33 mouse cellular contexts compared by ENCODE assay signal in the genomic region with DNA sequence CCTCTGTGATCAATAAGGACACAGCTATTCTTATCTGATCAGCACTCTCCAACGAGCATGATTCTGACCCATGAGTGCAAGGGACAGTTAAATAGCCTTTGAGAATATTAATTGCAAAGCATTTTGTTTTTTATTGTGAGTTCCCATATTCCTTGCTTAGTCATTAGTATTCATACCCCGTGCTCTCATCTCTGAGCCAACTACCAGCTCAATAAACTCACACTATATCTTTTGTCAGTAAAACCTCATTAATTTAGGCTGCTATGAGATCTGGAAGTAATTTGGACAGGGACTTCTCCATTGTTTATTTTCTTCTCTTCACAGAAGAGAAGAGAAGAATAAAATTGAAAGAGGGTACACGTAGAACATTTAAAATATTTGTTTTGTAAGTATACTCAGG. TPM values are rescaled to one million over a fixed set of nuclear protein-coding genes. Genes with fewer than 3 reads are reported as not detected.
"Had no signal": no experiment of that assay in that cellular context is flagged by ENCODE, and none has a peak within 500 bp of the region (broad histone marks: within the 10 kb centered on the region; RNA-seq: fewer than 3 reads in every experiment).

No protein-coding gene starts in this region.

- H3K4me3 ChIP-seq: layer of hippocampus, adult 2 months; left cerebral cortex, adult 2 months; liver, embryonic 13.5 days; myocyte; neural tube, embryonic 13.5 days had no signal

- DNase-seq: kidney, postnatal 25 days; layer of hippocampus, postnatal 36 days; liver, embryonic 13.5 days; lung, adult 2 months; lung, postnatal 14 days; lung, postnatal 4 days; midbrain, embryonic 14.5 days; right cerebral cortex, adult 18-20 months; right cerebral cortex, postnatal 14 days; right cerebral cortex, postnatal 4 days; thymus, adult 2 months; thymus, postnatal 14 days; thymus, postnatal 4 days had no signal

- H3K27ac ChIP-seq: kidney, postnatal 0 days; layer of hippocampus, adult 2 months; left cerebral cortex, adult 2 months; liver, embryonic 13.5 days; neural tube, embryonic 13.5 days; stomach, postnatal 0 days had no signal

- H3K9ac ChIP-seq: liver, embryonic 13.5 days; neural tube, embryonic 13.5 days had no signal

- H3K4me1 ChIP-seq: liver, embryonic 13.5 days; neural tube, embryonic 13.5 days had no signal

- H3K36me3 ChIP-seq: liver, embryonic 13.5 days; neural tube, embryonic 13.5 days had no signal

- H3K27me3 ChIP-seq: liver, embryonic 13.5 days; neural tube, embryonic 13.5 days had no signal

- H3K9me3 ChIP-seq: liver, embryonic 13.5 days had no signal

- H3K4me2 ChIP-seq: liver, embryonic 13.5 days; midbrain, embryonic 11.5 days; neural tube, embryonic 13.5 days had no signal

RNA-seq across cellular contexts. Expression of gene Nox3, which starts 12.4 kb away (rescaled TPM):
- total RNA-seq: layer of hippocampus, adult 2 months; layer of hippocampus, postnatal 10 days; layer of hippocampus, postnatal 36 days; liver, adult 2 months; megakaryocyte progenitor cell, adult 5-6 weeks; megakaryocyte-erythroid progenitor cell, adult 5-6 weeks; monocyte, adult 5-6 weeks; neutrophil, adult 5-6 weeks had no signal
- polyA plus RNA-seq: kidney, embryonic 14.5 days; kidney, postnatal 0 days; large intestine, adult 2 months; limb, embryonic 11.5 days; limb, embryonic 14.5 days; liver, adult 2 months; liver, embryonic 13.5 days; liver, embryonic 16.5 days; lung, adult 2 months; lung, embryonic 16.5 days; midbrain, embryonic 11.5 days; midbrain, embryonic 14.5 days; myocyte; neural tube, embryonic 13.5 days; stomach, embryonic 14.5 days; stomach, postnatal 0 days; thymus, adult 2 months had no signal
